8 mouse cellular contexts compared by ENCODE assay signal in the genomic region with DNA sequence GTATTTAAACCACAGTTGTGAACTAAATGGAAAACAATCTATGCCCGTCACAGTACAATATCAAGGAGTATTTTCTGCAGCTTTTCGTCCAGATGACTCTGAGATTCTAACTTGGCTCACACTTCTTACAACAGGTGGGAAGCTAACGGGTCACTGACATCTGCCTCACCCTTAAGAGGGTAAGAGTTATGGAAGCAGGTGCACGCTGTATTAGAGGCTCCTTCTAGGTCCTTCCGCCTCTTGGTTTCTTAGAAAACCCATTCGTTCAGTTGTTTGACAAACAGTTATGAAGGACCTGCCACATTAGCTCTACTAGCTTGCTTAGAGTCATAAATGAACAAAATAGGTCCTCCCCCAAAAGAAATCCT. TPM values are rescaled to one million over a fixed set of nuclear protein-coding genes. Genes with fewer than 3 reads are reported as not detected.
DNase-seq lines count a peak whose midpoint lies in the region; ATAC-seq and TF ChIP-seq lines count a peak whose summit lies in the region.

No protein-coding gene starts in this region.

- peak overlapping the region; percentile 58 for H3K4me2 ChIP-seq in hindbrain, embryonic 12.5 days (replicated peaks)
- H3K4me2 ChIP-seq in midbrain, embryonic 13.5 days (replicated peaks): peak overlapping the region; percentile 60

- no peak for TF ChIP-seq CTCF in left cerebral cortex, adult 2 months (IDR thresholded peaks at IDR 0.05)

- peak overlapping the region; percentile 85 for H3K4me3 ChIP-seq in left cerebral cortex, adult 2 months
- peak overlapping the region; percentile 80 for H3K4me3 ChIP-seq in hindbrain, embryonic 12.5 days
- H3K4me3 ChIP-seq in midbrain, embryonic 13.5 days (replicated peaks): peak overlapping the region; percentile 73

- ATAC-seq in hindbrain, embryonic 12.5 days (ENCODE audit: low FRiP score): no peak; the same call in 1 of the 2 replicates
- ATAC-seq in midbrain, embryonic 13.5 days: no peak

- peaks cover 9% of the 10 kb centered on the region for H3K4me1 ChIP-seq in hindbrain, embryonic 12.5 days
- peaks cover 27% of the 10 kb centered on the region for H3K4me1 ChIP-seq in midbrain, embryonic 13.5 days (replicated peaks)

- H3K9me3 ChIP-seq in hindbrain, embryonic 12.5 days (replicated peaks): no peaks in the 10 kb centered on the region
- H3K9me3 ChIP-seq in midbrain, embryonic 13.5 days: no peaks in the 10 kb centered on the region

- no peaks in the 10 kb centered on the region for H3K36me3 ChIP-seq in hindbrain, embryonic 12.5 days
- H3K36me3 ChIP-seq in midbrain, embryonic 13.5 days: no peaks in the 10 kb centered on the region

- H3K9ac ChIP-seq in hindbrain, embryonic 12.5 days: peak overlapping the region; percentile 75
- H3K9ac ChIP-seq in midbrain, embryonic 13.5 days (replicated peaks): peak overlapping the region; percentile 80; the same call in 1 of the 2 replicates

- 72% methylated on average over 6 of the region's 6 CpGs for WGBS in hindbrain, embryonic 12.5 days
- 66% methylated on average over 6 of the region's 6 CpGs for WGBS in midbrain, embryonic 13.5 days

- no peaks in the 10 kb centered on the region for H3K27me3 ChIP-seq in hindbrain, embryonic 12.5 days
- H3K27me3 ChIP-seq in midbrain, embryonic 13.5 days: no peaks in the 10 kb centered on the region

- no peak overlapping the region for H3K27ac ChIP-seq in left cerebral cortex, adult 2 months
- no peak overlapping the region for H3K27ac ChIP-seq in hindbrain, embryonic 12.5 days
- no peak overlapping the region for H3K27ac ChIP-seq in midbrain, embryonic 13.5 days

- no peak for DNase-seq in left cerebral cortex, adult 2 months (ENCODE audit: extremely low spot score in 1 of 2, low spot score in 2 of 2)
- DNase-seq in left cerebral cortex, postnatal 10 days (ENCODE audit: extremely low spot score in 1 of 2, low spot score in 2 of 2): no peak
- DNase-seq in c-Kit-positive CD71-positive TER-119-negative erythroid progenitor cells, embryonic 14.5 days (ENCODE audit: low read depth): peak; percentile 14
- DNase-seq in yolk sac, embryonic 10.5 days (ENCODE audit: low spot score): no peak
- DNase-seq in layer of hippocampus, adult 8-10 months (ENCODE audit: low spot score in 2 of 2): no peak
- DNase-seq in cerebellum, adult 9-11 months: no peak

- intact Hi-C loops in left cerebral cortex, adult 2 months (cut with DNase I): loop anchor here (5.0 to 10.0 kb wide), 2 partner anchors 104 to 614 kb away; a partner anchor contains a TSS
- intact Hi-C loops in left cerebral cortex, postnatal 10 days (cut with DNase I): no loop called here

RNA-seq across cellular contexts. Expression of a gene that starts 0.7 kb away (rescaled TPM):
- total RNA-seq in left cerebral cortex, adult 2 months (2021): 10 to 100 TPM; 31.9 to 33.1 TPM
- total RNA-seq in left cerebral cortex, postnatal 10 days (2021): 10 to 100 TPM; 46.3 to 49.2 TPM
- 23.8 and 28.5 TPM in 2 replicates for polyA plus RNA-seq in hindbrain, embryonic 12.5 days (2016; fragmentation: Nextera tagmentation; extraction: Ambion mirVana)
- polyA plus RNA-seq in midbrain, embryonic 13.5 days (2015; fragmentation: Nextera tagmentation; extraction: Ambion mirVana): 38.6 and 43.3 TPM in 2 replicates
- total RNA-seq in layer of hippocampus, adult 8-10 months (2022): 10 to 100 TPM; 31.4 to 36.8 (median 32.5) TPM
